Mouse (Mus musculus) limb, embryonic 12.5 days (tissue): ENCODE measurements around the gene Ppp4r1. TPM values are rescaled to one million over a fixed set of nuclear protein-coding genes. Genes with fewer than 3 reads are reported as not detected.

Experiments used
- ATAC-seq: fragments of 200-750 bp; cut with Nextera tagmentation; 2 replicates; pipeline ENCODE4 v1.8.0; 2017; ENCODE audit warnings: low read depth, moderate TSS enrichment; ENCODE audit not compliant: insufficient number of reproducible peaks, insufficient read depth, low FRiP score, low TSS enrichment
- H3K27ac ChIP-seq: fragments of 300-500 bp; sonication (generic); 2 replicates; pipeline ENCODE4 v1.5.1; 2016; ENCODE audit warnings: mild to moderate bottlenecking, moderate library complexity
- H3K27me3 ChIP-seq: fragments of 300-500 bp; sonication (generic); 2 replicates; pipeline ENCODE4 v1.6.1; 2016; ENCODE audit warnings: mild to moderate bottlenecking, moderate library complexity
- H3K36me3 ChIP-seq: fragments of 300-500 bp; sonication (generic); 2 replicates; pipeline ENCODE4 v1.6.1; 2016; ENCODE audit warnings: mild to moderate bottlenecking, moderate library complexity
- H3K4me1 ChIP-seq: fragments of 300-500 bp; sonication (generic); replicated peaks from 2 replicates; pipeline ENCODE4 v1.6.1; 2016
- H3K4me2 ChIP-seq: fragments of 300-500 bp; sonication (generic); 2 replicates; pipeline ENCODE4 v1.6.1; 2016; ENCODE audit warnings: mild to moderate bottlenecking, moderate library complexity
- H3K4me3 ChIP-seq: fragments of 300-500 bp; sonication (generic); replicated peaks from 2 replicates; pipeline ENCODE4 v1.5.1; 2016; ENCODE audit warnings: mild to moderate bottlenecking
- H3K9ac ChIP-seq: fragments of 300-500 bp; sonication (generic); replicated peaks from 2 replicates; pipeline ENCODE4 v1.6.1; 2016; ENCODE audit warnings: mild to moderate bottlenecking, moderate library complexity
- H3K9me3 ChIP-seq: fragments of 300-500 bp; sonication (generic); 2 replicates; pipeline ENCODE4 v1.6.1; 2016; ENCODE audit warnings: mild to moderate bottlenecking, moderate library complexity
- WGBS: fragments of 180-500 bp; shearing (Covaris S2); methylation state at CpG from one replicate; pipeline ENCODE4 v1.1.7; 2016; 5-methylcytosine and 5-hydroxymethylcytosine counted together
- polyA plus RNA-seq: library from polyadenylated mRNA; unstranded; fragments of >200 nt; fragmentation: Nextera tagmentation; extraction: Ambion mirVana; gene quantifications from 2 replicates; pipeline ENCODE4 v1.2.1, GENCODE M21; 2016

Gene Ppp4r1
- polyA plus RNA-seq, 1 experiment from 2014 or later: 63.9 TPM

DNA sequence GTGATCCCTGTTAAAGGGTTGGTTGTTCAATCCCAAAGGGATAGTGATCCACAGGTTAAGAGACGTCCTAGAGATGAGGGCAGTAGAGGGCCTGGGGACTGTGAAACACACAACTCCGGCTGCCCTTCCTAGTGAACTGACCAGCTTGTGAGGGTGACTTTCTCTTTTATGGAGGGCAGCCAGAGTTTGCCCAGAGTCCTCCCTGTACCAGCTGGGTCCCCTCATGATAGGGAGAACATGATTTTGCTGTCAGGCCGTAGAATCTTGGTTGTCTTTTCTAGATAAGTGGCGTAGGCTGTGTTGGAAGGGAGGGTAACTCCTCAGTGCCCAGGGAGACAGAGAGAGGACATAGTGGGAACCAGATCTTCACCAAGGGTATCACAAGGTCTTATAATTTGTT, 4.9 kb downstream of the Ppp4r1 start:
- no peaks in the 10 kb centered on the region for H3K27me3 ChIP-seq
- no peak overlapping the region for H3K4me2 ChIP-seq
- 0 out of 2 replicates have a peak, but pooled peaks cover 5% of the 10 kb centered on the region for H3K9me3 ChIP-seq
- H3K27ac ChIP-seq: no peak overlapping the region
- no peak for ATAC-seq
- H3K4me3 ChIP-seq: no peak overlapping the region
- WGBS: 92% methylated on average over 4 of the region's 4 CpGs
- no peak overlapping the region for H3K9ac ChIP-seq
- peaks cover 9% of the 10 kb centered on the region for H3K4me1 ChIP-seq
- peaks cover 25% of the 10 kb centered on the region for H3K36me3 ChIP-seq

- WGBS: 79% methylated on average over 12 of the region's 12 CpGs
- H3K36me3 ChIP-seq: peaks cover 25% of the 10 kb centered on the region
Observed at GRCm38 (mm10) chr17:65788542-65789291, 6.3 kb downstream of the Ppp4r1 start.

GRCm38 (mm10) chr17:65789576-65789975, 7.2 kb downstream of the Ppp4r1 start:
- 92% methylated on average over 6 of the region's 6 CpGs for WGBS
- Histone ChIP-seq H3K4me2 (no peak overlapping the region), H3K4me1 (peaks cover 6% of the 10 kb centered on the region), H3K9me3 (0 out of 2 replicates have a peak, but pooled peaks cover 5% of the 10 kb centered on the region), H3K9ac (no peak overlapping the region), H3K4me3 (no peak overlapping the region), H3K27me3 (no peaks in the 10 kb centered on the region), H3K36me3 (peaks cover 29% of the 10 kb centered on the region), H3K27ac (no peak overlapping the region)
- ATAC-seq: no peak

More at GRCm38 (mm10) chr17:65788542-65789291, 6.3 kb downstream of the Ppp4r1 start:
- no peaks in the 10 kb centered on the region for H3K27me3 ChIP-seq
- H3K4me3 ChIP-seq: no peak overlapping the region
- no peak overlapping the region for H3K4me2 ChIP-seq
- no peak overlapping the region for H3K9ac ChIP-seq
- H3K4me1 ChIP-seq: peaks cover 9% of the 10 kb centered on the region
- 0 out of 2 replicates have a peak, but pooled peaks cover 5% of the 10 kb centered on the region for H3K9me3 ChIP-seq
- no peak for ATAC-seq
- no peak overlapping the region for H3K27ac ChIP-seq

DNA sequence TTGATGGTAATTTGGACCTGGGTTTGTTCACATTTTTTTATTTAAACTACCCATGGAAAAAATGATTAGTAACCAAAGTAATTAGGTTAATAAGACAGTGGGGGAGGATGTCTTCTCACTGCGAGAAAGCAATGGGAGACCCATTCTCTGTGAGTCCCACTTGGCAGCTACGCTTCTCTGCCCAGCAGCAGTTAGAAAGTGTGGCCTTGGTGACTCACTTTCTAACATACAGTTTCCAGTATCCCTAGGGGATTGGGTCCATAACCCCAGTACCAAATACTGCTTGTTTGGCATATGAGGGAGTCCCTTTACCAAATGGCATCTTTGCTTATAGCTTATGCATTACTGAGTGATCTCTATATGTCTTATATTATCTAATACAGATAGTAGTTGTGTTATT, 8.8 kb downstream of the Ppp4r1 start:
- 94% methylated on average over 2 of the region's 2 CpGs for WGBS
- Histone ChIP-seq H3K4me1 (no peaks in the 10 kb centered on the region), H3K9me3 (0 out of 2 replicates have a peak, but pooled peaks cover 4% of the 10 kb centered on the region), H3K4me3 (no peak overlapping the region), H3K9ac (no peak overlapping the region), H3K27me3 (no peaks in the 10 kb centered on the region), H3K4me2 (no peak overlapping the region), H3K27ac (no peak overlapping the region), H3K36me3 (peaks cover 22% of the 10 kb centered on the region)
- ATAC-seq: no peak

- no peak overlapping the region for H3K27ac ChIP-seq
- H3K4me2 ChIP-seq: no peak overlapping the region
- H3K9ac ChIP-seq: no peak overlapping the region
- 0 out of 2 replicates have a peak, but pooled peaks cover 4% of the 10 kb centered on the region for H3K9me3 ChIP-seq
- H3K27me3 ChIP-seq: no peaks in the 10 kb centered on the region
- no peak overlapping the region for H3K4me3 ChIP-seq
- peaks cover 10% of the 10 kb centered on the region for H3K36me3 ChIP-seq
- ATAC-seq: no peak
- no peaks in the 10 kb centered on the region for H3K4me1 ChIP-seq
- WGBS: 95% methylated on average over 12 of the region's 12 CpGs
Observed at GRCm38 (mm10) chr17:65793307-65793930, 11.0 kb downstream of the Ppp4r1 start.

- no peak overlapping the region for H3K27ac ChIP-seq
- no peaks in the 10 kb centered on the region for H3K4me1 ChIP-seq
- H3K36me3 ChIP-seq: peaks cover 10% of the 10 kb centered on the region
- 84% methylated on average over 13 of the region's 13 CpGs for WGBS
- H3K27me3 ChIP-seq: no peaks in the 10 kb centered on the region
- H3K4me2 ChIP-seq: no peak overlapping the region
- H3K4me3 ChIP-seq: no peak overlapping the region
- ATAC-seq: no peak
- no peak overlapping the region for H3K9ac ChIP-seq
- H3K9me3 ChIP-seq: 0 out of 2 replicates have a peak, but pooled peaks cover 4% of the 10 kb centered on the region
Observed at GRCm38 (mm10) chr17:65794096-65794850, 11.9 kb downstream of the Ppp4r1 start.

DNA sequence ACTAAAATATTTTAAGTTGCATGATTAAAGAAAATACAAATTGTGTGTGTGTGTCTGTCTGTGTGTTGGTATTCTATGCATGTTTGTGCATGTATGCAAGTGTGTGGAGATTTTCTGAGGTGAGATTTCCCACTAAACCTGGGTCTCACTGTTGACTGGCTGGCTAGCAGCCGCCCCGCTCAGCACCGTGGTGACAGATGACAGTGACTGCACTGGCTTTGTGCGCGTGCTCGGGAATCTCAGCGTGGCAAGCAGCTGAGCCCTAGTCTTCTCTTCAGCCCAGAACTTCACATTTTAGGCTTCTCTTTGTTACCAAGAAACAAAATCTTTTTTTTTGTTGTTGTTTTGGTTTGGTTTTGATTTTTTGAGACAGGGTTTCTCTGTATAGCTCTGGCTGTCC, 13.7 kb downstream of the Ppp4r1 start:
- H3K4me1 ChIP-seq: no peaks in the 10 kb centered on the region
- 95% methylated on average over 7 of the region's 7 CpGs for WGBS
- 0 out of 2 replicates have a peak, but pooled peaks cover 4% of the 10 kb centered on the region for H3K9me3 ChIP-seq
- H3K27ac ChIP-seq: no peak overlapping the region
- ATAC-seq: no peak
- no peaks in the 10 kb centered on the region for H3K27me3 ChIP-seq
- peaks cover 10% of the 10 kb centered on the region for H3K36me3 ChIP-seq
- no peak overlapping the region for H3K9ac ChIP-seq
- H3K4me3 ChIP-seq: no peak overlapping the region
- H3K4me2 ChIP-seq: no peak overlapping the region

DNA sequence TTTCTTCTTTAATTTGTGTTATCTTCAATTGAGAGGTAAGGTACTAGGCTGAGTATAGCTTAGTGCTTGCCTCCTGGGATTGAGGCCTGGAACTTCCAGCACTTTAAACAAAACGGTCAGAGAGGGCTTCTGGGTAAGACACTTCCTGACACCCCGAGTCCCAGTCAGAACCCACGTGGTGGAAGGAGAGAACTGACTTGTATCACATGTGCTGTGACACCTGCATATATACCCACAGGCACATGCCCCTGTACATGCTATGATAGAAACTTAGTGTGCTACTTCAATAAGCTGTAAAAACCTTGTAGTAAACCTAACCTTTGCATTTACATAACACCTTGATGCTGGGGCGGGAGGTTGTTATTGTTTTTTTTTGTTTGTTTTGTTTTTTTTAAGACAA, 16.1 kb downstream of the Ppp4r1 start:
- Histone ChIP-seq H3K27ac (no peak overlapping the region), H3K27me3 (no peaks in the 10 kb centered on the region), H3K4me2 (no peak overlapping the region), H3K9me3 (0 out of 2 replicates have a peak, but pooled peaks cover 4% of the 10 kb centered on the region), H3K4me3 (no peak overlapping the region), H3K9ac (no peak overlapping the region), H3K4me1 (no peaks in the 10 kb centered on the region), H3K36me3 (peaks cover 10% of the 10 kb centered on the region)
- WGBS: 72% methylated on average over 4 of the region's 4 CpGs
- no peak for ATAC-seq

DNA sequence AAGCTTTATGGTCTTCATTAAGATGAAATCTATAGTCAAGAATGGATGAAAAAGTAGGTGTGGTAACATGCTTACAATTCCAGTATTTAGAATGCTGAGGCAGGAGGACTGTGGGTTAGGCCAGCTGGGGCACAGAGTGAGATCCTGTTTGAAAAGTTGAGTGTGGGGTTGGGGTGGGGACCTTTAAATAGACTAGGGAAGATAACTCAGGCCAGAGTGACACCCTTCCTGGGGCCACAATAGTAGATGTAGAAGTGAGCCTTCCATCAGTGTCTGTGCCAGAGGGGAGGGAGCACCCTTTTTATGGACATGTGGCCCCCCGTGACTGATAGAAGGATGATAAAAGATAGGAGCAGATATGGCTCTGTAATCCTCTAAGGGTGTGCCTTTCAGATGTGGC, 17.0 kb downstream of the Ppp4r1 start:
- peaks cover 12% of the 10 kb centered on the region for H3K36me3 ChIP-seq
- no peaks in the 10 kb centered on the region for H3K27me3 ChIP-seq
- no peak for ATAC-seq
- H3K9me3 ChIP-seq: 0 out of 2 replicates have a peak, but pooled peaks cover 4% of the 10 kb centered on the region
- no peaks in the 10 kb centered on the region for H3K4me1 ChIP-seq
- WGBS: 81% methylated on average over 1 of the region's 1 CpGs
- no peak overlapping the region for H3K9ac ChIP-seq
- H3K4me3 ChIP-seq: no peak overlapping the region
- H3K4me2 ChIP-seq: no peak overlapping the region
- no peak overlapping the region for H3K27ac ChIP-seq

DNA sequence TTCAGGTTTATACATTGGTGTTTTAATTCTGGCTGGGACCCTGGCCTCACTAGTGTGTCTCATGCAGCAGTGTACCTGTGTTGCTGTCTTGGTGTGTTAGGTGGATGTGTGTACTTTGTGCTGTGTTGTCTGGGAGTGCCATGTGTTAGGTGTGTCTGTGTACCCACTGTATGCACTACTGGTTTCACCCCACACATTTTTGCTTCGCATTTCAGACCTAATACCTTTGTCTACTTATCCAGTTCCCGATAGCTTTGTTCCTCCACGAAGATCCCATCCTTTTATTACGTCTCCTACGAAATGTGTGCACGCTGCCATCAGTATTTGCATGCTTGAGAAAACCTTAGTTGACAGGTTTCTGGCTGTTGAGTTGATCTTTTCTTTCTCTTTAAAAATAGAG, 18.1 kb downstream of the Ppp4r1 start:
- no peak overlapping the region for H3K27ac ChIP-seq
- H3K4me3 ChIP-seq: no peak overlapping the region
- no peaks in the 10 kb centered on the region for H3K9me3 ChIP-seq
- no peak overlapping the region for H3K9ac ChIP-seq
- no peak overlapping the region for H3K4me2 ChIP-seq
- H3K27me3 ChIP-seq: no peaks in the 10 kb centered on the region
- no peaks in the 10 kb centered on the region for H3K4me1 ChIP-seq
- 96% methylated on average over 6 of the region's 6 CpGs for WGBS
- no peak for ATAC-seq
- H3K36me3 ChIP-seq: peaks cover 9% of the 10 kb centered on the region

- Histone ChIP-seq H3K36me3 (peaks cover 16% of the 10 kb centered on the region), H3K27ac (no peak overlapping the region), H3K4me2 (no peak overlapping the region), H3K4me3 (no peak overlapping the region), H3K9ac (no peak overlapping the region), H3K9me3 (no peaks in the 10 kb centered on the region), H3K4me1 (no peaks in the 10 kb centered on the region), H3K27me3 (no peaks in the 10 kb centered on the region)
- no peak for ATAC-seq
- 85% methylated on average over 4 of the region's 4 CpGs for WGBS
Observed at GRCm38 (mm10) chr17:65802026-65802425, 19.7 kb downstream of the Ppp4r1 start.
